Mouse (Mus musculus): ENCODE results near the gene Macrod2. TPM values are rescaled to one million over a fixed set of nuclear protein-coding genes. Genes with fewer than 3 reads are reported as not detected.

Macrod2 gene
- polyA plus RNA-seq, 1 experiment = 0.95 TPM

- Histone ChIP-seq H3ac (ENCODE audit: control insufficient read depth, insufficient read length, low read depth) (no peak overlapping the region), H3K4me3 (ENCODE audit: insufficient read depth, poor library complexity, severe bottlenecking) (no peak overlapping the region), H3K79me3 (ENCODE audit: low read depth) (no peaks in the 10 kb centered on the region), H3K79me2 (ENCODE audit: control insufficient read depth, insufficient read depth) (no peaks in the 10 kb centered on the region), H3K27me3 (ENCODE audit: control insufficient read depth, insufficient read depth, insufficient read length) (no peaks in the 10 kb centered on the region), H3K36me3 (ENCODE audit: control insufficient read depth, insufficient read depth) (no peaks in the 10 kb centered on the region)
- TF ChIP-seq CEBPB (IDR thresholded peaks at IDR 0.05; ENCODE audit: low read depth) (no peak), MYOG (IDR thresholded peaks at IDR 0.05; ENCODE audit: control insufficient read depth, extremely low read depth, insufficient read length) (no peak)
These were observed 472.0 kb downstream of the Macrod2 start for GRCm38 (mm10) chr2:140867116-140867515.

GRCm38 (mm10) chr2:140885176-140885575 is 490.1 kb downstream of the Macrod2 start:
- TF ChIP-seq USF1 (IDR thresholded peaks at IDR 0.05; ENCODE audit: low read depth) (no peak), CEBPB (IDR thresholded peaks at IDR 0.05; ENCODE audit: low read depth) (no peak), MAX (IDR thresholded peaks at IDR 0.05) (no peak), CTCF (IDR thresholded peaks at IDR 0.05; ENCODE audit: control insufficient read depth, insufficient read depth, insufficient read length) (no peak), MYOG (IDR thresholded peaks at IDR 0.05; ENCODE audit: control insufficient read depth, extremely low read depth, insufficient read length) (no peak), FOSL1 (IDR thresholded peaks at IDR 0.05; ENCODE audit: insufficient read depth, low read length, poor library complexity, severe bottlenecking) (no peak), MYOD1 (IDR thresholded peaks at IDR 0.05; ENCODE audit: control insufficient read depth, insufficient read length, low read depth) (no peak)
- Histone ChIP-seq H3K4me3 (ENCODE audit: insufficient read depth, poor library complexity, severe bottlenecking) (no peak overlapping the region), H3K79me2 (ENCODE audit: control insufficient read depth, insufficient read depth) (no peaks in the 10 kb centered on the region), H3K79me3 (ENCODE audit: low read depth) (no peaks in the 10 kb centered on the region), H3K27me3 (ENCODE audit: control insufficient read depth, insufficient read depth, insufficient read length) (no peaks in the 10 kb centered on the region), H3K36me3 (ENCODE audit: control insufficient read depth, insufficient read depth) (no peaks in the 10 kb centered on the region), H3ac (ENCODE audit: control insufficient read depth, insufficient read length, low read depth) (no peak overlapping the region)

- Histone ChIP-seq H3K36me3 (ENCODE audit: control insufficient read depth, insufficient read depth) (no peaks in the 10 kb centered on the region), H3K79me2 (ENCODE audit: control insufficient read depth, insufficient read depth) (no peaks in the 10 kb centered on the region), H3K27me3 (ENCODE audit: control insufficient read depth, insufficient read depth, insufficient read length) (no peaks in the 10 kb centered on the region), H3K4me3 (ENCODE audit: insufficient read depth, poor library complexity, severe bottlenecking) (no peak overlapping the region), H3ac (ENCODE audit: control insufficient read depth, insufficient read length, low read depth) (no peak overlapping the region), H3K79me3 (ENCODE audit: low read depth) (no peaks in the 10 kb centered on the region)
- peak; percentile 71 for TF ChIP-seq FOSL1 (IDR thresholded peaks at IDR 0.05; ENCODE audit: insufficient read depth, low read length, poor library complexity, severe bottlenecking)
- peak; percentile 60 for TF ChIP-seq CEBPB (IDR thresholded peaks at IDR 0.05; ENCODE audit: low read depth)
- TF ChIP-seq CTCF (IDR thresholded peaks at IDR 0.05; ENCODE audit: control insufficient read depth, insufficient read depth, insufficient read length) = no peak
These were observed 495.6 kb downstream of the Macrod2 start for GRCm38 (mm10) chr2:140890683-140891082.

GRCm38 (mm10) chr2:140896396-140897082 is 501.4 kb downstream of the Macrod2 start:
- Histone ChIP-seq H3K36me3 (ENCODE audit: control insufficient read depth, insufficient read depth) (no peaks in the 10 kb centered on the region), H3K27me3 (ENCODE audit: control insufficient read depth, insufficient read depth, insufficient read length) (no peaks in the 10 kb centered on the region), H3K79me2 (ENCODE audit: control insufficient read depth, insufficient read depth) (no peaks in the 10 kb centered on the region), H3K79me3 (ENCODE audit: low read depth) (no peaks in the 10 kb centered on the region), H3ac (ENCODE audit: control insufficient read depth, insufficient read length, low read depth) (no peak overlapping the region), H3K4me3 (ENCODE audit: insufficient read depth, poor library complexity, severe bottlenecking) (no peak overlapping the region)
- TF ChIP-seq FOSL1 (IDR thresholded peaks at IDR 0.05; ENCODE audit: insufficient read depth, low read length, poor library complexity, severe bottlenecking) (no peak), CEBPB (IDR thresholded peaks at IDR 0.05; ENCODE audit: low read depth) (no peak), MAX (IDR thresholded peaks at IDR 0.05) (no peak), CTCF (IDR thresholded peaks at IDR 0.05; ENCODE audit: control insufficient read depth, insufficient read depth, insufficient read length) (no peak), MYOD1 (IDR thresholded peaks at IDR 0.05; ENCODE audit: control insufficient read depth, insufficient read length, low read depth) (no peak), USF1 (IDR thresholded peaks at IDR 0.05; ENCODE audit: low read depth) (no peak), MYOG (IDR thresholded peaks at IDR 0.05; ENCODE audit: control insufficient read depth, extremely low read depth, insufficient read length) (no peak)

GRCm38 (mm10) chr2:140898408-140898985 is 503.4 kb downstream of the Macrod2 start:
- no peak overlapping the region for H3K4me3 ChIP-seq (ENCODE audit: insufficient read depth, poor library complexity, severe bottlenecking)
- TF ChIP-seq MYOG (IDR thresholded peaks at IDR 0.05; ENCODE audit: control insufficient read depth, extremely low read depth, insufficient read length) (no peak), MAX (IDR thresholded peaks at IDR 0.05) (no peak)
- H3K79me2 ChIP-seq (ENCODE audit: control insufficient read depth, insufficient read depth) = no peaks in the 10 kb centered on the region
- no peaks in the 10 kb centered on the region for H3K27me3 ChIP-seq (ENCODE audit: control insufficient read depth, insufficient read depth, insufficient read length)
- H3K36me3 ChIP-seq (ENCODE audit: control insufficient read depth, insufficient read depth) = no peaks in the 10 kb centered on the region
- no peak overlapping the region for H3ac ChIP-seq (ENCODE audit: control insufficient read depth, insufficient read length, low read depth)
- no peaks in the 10 kb centered on the region for H3K79me3 ChIP-seq (ENCODE audit: low read depth)

- H3K79me2 ChIP-seq (ENCODE audit: control insufficient read depth, insufficient read depth) = no peaks in the 10 kb centered on the region
- no peaks in the 10 kb centered on the region for H3K27me3 ChIP-seq (ENCODE audit: control insufficient read depth, insufficient read depth, insufficient read length)
- no peak overlapping the region for H3ac ChIP-seq (ENCODE audit: control insufficient read depth, insufficient read length, low read depth)
- H3K79me3 ChIP-seq (ENCODE audit: low read depth) = no peaks in the 10 kb centered on the region
- H3K36me3 ChIP-seq (ENCODE audit: control insufficient read depth, insufficient read depth) = no peaks in the 10 kb centered on the region
- no peak overlapping the region for H3K4me3 ChIP-seq (ENCODE audit: insufficient read depth, poor library complexity, severe bottlenecking)
- TF ChIP-seq CTCF (IDR thresholded peaks at IDR 0.05; ENCODE audit: control insufficient read depth, insufficient read depth, insufficient read length) (no peak), MYOD1 (IDR thresholded peaks at IDR 0.05; ENCODE audit: control insufficient read depth, insufficient read length, low read depth) (no peak), FOSL1 (IDR thresholded peaks at IDR 0.05; ENCODE audit: insufficient read depth, low read length, poor library complexity, severe bottlenecking) (no peak), CEBPB (IDR thresholded peaks at IDR 0.05; ENCODE audit: low read depth) (no peak), USF1 (IDR thresholded peaks at IDR 0.05; ENCODE audit: low read depth) (no peak), MAX (IDR thresholded peaks at IDR 0.05) (no peak), MYOG (IDR thresholded peaks at IDR 0.05; ENCODE audit: control insufficient read depth, extremely low read depth, insufficient read length) (no peak)
These were observed 510.2 kb downstream of the Macrod2 start for GRCm38 (mm10) chr2:140905331-140905730.

Measured in C2C12 (cell line).